Mouse (Mus musculus) kidney, postnatal 25 days (tissue): ENCODE measurements around the gene Capzb.

Source experiments
- DNase-seq, 2 experiments: peaks; one replicate each; pipeline ENCODE4 v3.0.0; 2021; ENCODE audit warnings: mixed read lengths in 2 of 2

The Capzb gene

GRCm38 (mm10) chr4:139209130-139209840 lies 16.6 kb downstream of the Capzb start:
- peak in 1 of 2 experiments; percentile 56 for DNase-seq

GRCm38 (mm10) chr4:139211975-139212831 lies 19.5 kb downstream of the Capzb start:
- DNase-seq, result peak; percentile 41 to 69

GRCm38 (mm10) chr4:139213086-139213485 lies 20.4 kb downstream of the Capzb start:
- no peak for DNase-seq

- peak; percentile 78 to 86 for DNase-seq
These were observed 21.3 kb downstream of the Capzb start for GRCm38 (mm10) chr4:139213935-139214371.

GRCm38 (mm10) chr4:139216566-139216965 lies 23.9 kb downstream of the Capzb start:
- no peak for DNase-seq

GRCm38 (mm10) chr4:139218539-139218938 lies 25.8 kb downstream of the Capzb start:
- DNase-seq, result no peak

GRCm38 (mm10) chr4:139219656-139220055 lies 27.0 kb downstream of the Capzb start:
- no peak for DNase-seq

GRCm38 (mm10) chr4:139220978-139221377 lies 28.3 kb downstream of the Capzb start:
- peak in 1 of 2 experiments; percentile 72 for DNase-seq

GRCm38 (mm10) chr4:139221837-139222236 lies 29.1 kb downstream of the Capzb start:
- DNase-seq, result no peak

GRCm38 (mm10) chr4:139225115-139225514 lies 32.4 kb downstream of the Capzb start:
- no peak for DNase-seq

GRCm38 (mm10) chr4:139225944-139226343 lies 33.2 kb downstream of the Capzb start:
- DNase-seq, result no peak

GRCm38 (mm10) chr4:139226504-139227216 lies 34.0 kb downstream of the Capzb start:
- DNase-seq, result peak in 1 of 2 experiments; percentile 56

GRCm38 (mm10) chr4:139227923-139228322 lies 35.2 kb downstream of the Capzb start:
- no peak for DNase-seq

GRCm38 (mm10) chr4:139229271-139229670 lies 36.6 kb downstream of the Capzb start:
- no peak for DNase-seq

GRCm38 (mm10) chr4:139230376-139231120 lies 37.8 kb downstream of the Capzb start:
- peak; percentile 67 to 81 for DNase-seq

- no peak for DNase-seq
These were observed 38.5 kb downstream of the Capzb start for GRCm38 (mm10) chr4:139231163-139231562.

GRCm38 (mm10) chr4:139232479-139233145 lies 39.9 kb downstream of the Capzb start:
- DNase-seq, result peak; percentile 63 to 72

GRCm38 (mm10) chr4:139233146-139233495 lies 40.4 kb downstream of the Capzb start:
- peak; percentile 49 to 74 for DNase-seq

- no peak for DNase-seq
These were observed 41.1 kb downstream of the Capzb start for GRCm38 (mm10) chr4:139233755-139234254.

- no peak for DNase-seq
These were observed 41.6 kb downstream of the Capzb start for GRCm38 (mm10) chr4:139234261-139234660.

- no peak for DNase-seq
These were observed 42.9 kb downstream of the Capzb start for GRCm38 (mm10) chr4:139235556-139235955.

GRCm38 (mm10) chr4:139238612-139239011 lies 45.9 kb downstream of the Capzb start:
- DNase-seq, result peak in 1 of 2 experiments; percentile 60
